Mouse (Mus musculus) hindbrain, embryonic 10.5 days (tissue): ENCODE data around the gene Rnf19b. TPM values are rescaled to one million over a fixed set of nuclear protein-coding genes. Genes with fewer than 3 reads are reported as not detected.

Source experiments
- DNase-seq: peaks from one replicate; pipeline ENCODE4 v3.0.0-alpha.2; 2017; ENCODE audit warnings: low spot score
- H3K27ac ChIP-seq: fragments of 300-500 bp; sonication (generic); 2 replicates; pipeline ENCODE4 v1.5.1; 2016; ENCODE audit warnings: mild to moderate bottlenecking, moderate library complexity
- H3K27me3 ChIP-seq: fragments of 300-500 bp; sonication (generic); 2 replicates; pipeline ENCODE4 v1.6.1; 2016; ENCODE audit warnings: mild to moderate bottlenecking; ENCODE audit not compliant: poor library complexity, insufficient read depth, severe bottlenecking
- H3K36me3 ChIP-seq: fragments of 300-500 bp; sonication (generic); 2 replicates; pipeline ENCODE4 v1.6.1; 2016; ENCODE audit warnings: mild to moderate bottlenecking, moderate library complexity
- H3K4me1 ChIP-seq: fragments of 300-500 bp; sonication (generic); replicated peaks from 2 replicates; pipeline ENCODE4 v1.6.1; 2016; ENCODE audit warnings: mild to moderate bottlenecking
- H3K4me3 ChIP-seq: fragments of 300-500 bp; sonication (generic); 2 replicates; pipeline ENCODE4 v1.5.1; 2016; ENCODE audit warnings: mild to moderate bottlenecking, moderate library complexity
- H3K9me3 ChIP-seq: fragments of 300-500 bp; sonication (generic); 2 replicates; pipeline ENCODE4 v1.6.1; 2016; ENCODE audit warnings: mild to moderate bottlenecking, moderate library complexity
- WGBS: fragments of 180-500 bp; shearing (Covaris S2); methylation state at CpG from one replicate; pipeline ENCODE4 v1.1.7; 2016; 5-methylcytosine and 5-hydroxymethylcytosine counted together
- polyA plus RNA-seq: library from polyadenylated mRNA; unstranded; fragments of >200 nt; fragmentation: Nextera tagmentation; extraction: Ambion mirVana; gene quantifications from 2 replicates; pipeline ENCODE4 v1.2.1, GENCODE M21; 2016

Rnf19b gene
- polyA plus RNA-seq, 1 experiment from 2014 or later, result 9.9 TPM

DNA sequence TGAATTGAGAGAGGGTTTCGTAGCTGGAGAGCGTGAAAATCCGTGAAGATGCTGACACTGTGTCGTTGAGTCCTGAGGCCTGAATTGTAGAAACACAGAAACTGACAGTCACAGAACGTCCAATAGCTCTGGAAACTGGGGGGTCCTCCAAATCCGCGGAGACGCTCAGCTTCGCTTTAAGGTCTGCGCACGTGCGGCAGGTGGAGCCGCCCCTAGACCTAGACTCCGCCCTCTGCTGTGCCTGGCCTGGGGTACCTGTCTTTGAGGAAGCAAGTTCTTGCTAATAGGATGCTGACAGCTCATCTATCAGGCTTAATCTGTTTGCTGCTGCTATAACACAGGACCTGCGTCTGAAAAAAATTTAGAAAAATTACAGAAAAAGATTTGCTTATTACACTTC, 37.2 kb downstream of the Rnf19b start:
- Histone ChIP-seq H3K4me3 (no peak overlapping the region), H3K9me3 (0 out of 2 replicates have a peak, but pooled peaks cover 3% of the 10 kb centered on the region), H3K4me1 (peaks cover 4% of the 10 kb centered on the region; the same call in 1 of the 2 replicates), H3K36me3 (no peaks in the 10 kb centered on the region), H3K27ac (no peak overlapping the region), H3K27me3 (0 out of 2 replicates have a peak, but pooled peaks cover 5% of the 10 kb centered on the region)
- 32% methylated on average over 15 of the region's 15 CpGs for WGBS
- DNase-seq, result no peak

- H3K27ac ChIP-seq, result no peak overlapping the region
- no peaks in the 10 kb centered on the region for H3K36me3 ChIP-seq
- H3K4me1 ChIP-seq, result peaks cover 4% of the 10 kb centered on the region; the same call in 1 of the 2 replicates
- 0 out of 2 replicates have a peak, but pooled peaks cover 5% of the 10 kb centered on the region for H3K27me3 ChIP-seq
- H3K4me3 ChIP-seq, result no peak overlapping the region
- H3K9me3 ChIP-seq, result 0 out of 2 replicates have a peak, but pooled peaks cover 3% of the 10 kb centered on the region
- WGBS, result 72% methylated on average over 7 of the region's 7 CpGs
- DNase-seq, result no peak
Observed at GRCm38 (mm10) chr4:129097006-129097405, 38.9 kb downstream of the Rnf19b start.

DNA sequence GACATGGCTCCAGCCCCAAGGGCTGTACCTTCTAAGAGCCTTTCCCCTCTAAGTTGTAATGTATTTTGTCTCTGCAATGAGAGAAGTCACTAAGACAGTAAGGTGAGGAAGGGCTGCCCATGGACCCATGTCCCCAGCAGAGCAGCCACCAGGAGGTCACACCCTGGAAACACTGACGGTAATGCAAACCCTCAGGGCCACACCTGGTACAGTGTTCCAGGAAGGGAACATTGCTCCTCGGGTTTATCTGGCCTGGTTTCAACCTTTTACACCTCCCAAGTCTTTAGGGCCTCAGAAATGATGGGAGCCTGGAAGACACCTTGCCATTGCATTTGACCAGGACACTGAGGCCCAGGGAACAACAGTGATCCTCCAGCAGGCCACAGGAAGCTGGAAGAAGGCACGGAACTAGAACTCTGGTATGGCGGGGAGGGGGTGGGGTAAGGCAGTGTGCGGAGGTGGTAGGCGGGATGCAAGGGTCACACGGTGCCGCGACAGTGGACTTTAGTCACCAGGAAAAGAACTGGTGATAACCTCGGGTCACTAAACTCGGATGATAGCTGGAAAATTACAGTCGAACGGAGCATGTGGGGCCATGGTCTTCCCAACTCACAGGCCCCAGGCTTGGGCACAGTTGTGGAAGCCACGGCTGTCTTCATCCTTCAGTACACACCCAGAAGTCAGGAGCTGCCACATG, 44.2 kb downstream of the Rnf19b start:
- WGBS, result 84% methylated on average over 14 of the region's 14 CpGs
- Histone ChIP-seq H3K36me3 (no peaks in the 10 kb centered on the region), H3K4me3 (no peak overlapping the region), H3K27ac (no peak overlapping the region), H3K4me1 (peaks cover 18% of the 10 kb centered on the region), H3K27me3 (peaks cover 43% of the 10 kb centered on the region), H3K9me3 (0 out of 2 replicates have a peak, but pooled peaks cover 3% of the 10 kb centered on the region)
- DNase-seq, result no peak

GRCm38 (mm10) chr4:129105356-129105755, 47.3 kb downstream of the Rnf19b start, which contains the start of gene Tmem54:
Gene Tmem54 (plus strand): TSS chr4:129105548.
- H3K36me3 ChIP-seq, result no peaks in the 10 kb centered on the region
- H3K9me3 ChIP-seq, result no peaks in the 10 kb centered on the region
- 2% methylated on average over 40 of the region's 40 CpGs for WGBS
- H3K27ac ChIP-seq, result peak within 1 kb of the TSS; percentile 9; the same call in 1 of the 2 replicates
- H3K4me3 ChIP-seq, result peak within 1 kb of the TSS; percentile 42
- H3K4me1 ChIP-seq, result peaks cover 23% of the 10 kb centered on the region
- no peak for DNase-seq
- peaks cover 54% of the 10 kb centered on the region for H3K27me3 ChIP-seq

DNA sequence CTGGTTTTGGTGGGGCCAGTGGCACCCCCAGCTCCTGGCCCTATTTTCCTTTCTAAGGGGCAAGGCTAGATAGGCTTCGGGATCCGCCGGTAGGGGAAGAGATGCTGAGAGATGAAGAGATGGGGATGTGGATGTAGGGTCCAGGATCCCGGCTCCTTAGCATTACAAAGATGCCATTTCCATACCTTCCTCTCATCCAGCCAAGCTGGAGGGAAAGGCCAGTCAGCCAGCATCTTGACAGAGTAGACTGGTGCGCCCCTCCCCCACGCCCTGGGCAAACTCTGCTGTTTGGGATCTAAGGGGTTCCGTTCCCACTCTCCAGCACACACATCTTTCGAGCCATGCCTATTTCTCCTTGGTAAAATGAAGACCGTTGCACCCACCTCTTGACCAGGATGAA, 48.0 kb downstream of the Rnf19b start:
- H3K27ac ChIP-seq, result no peak overlapping the region
- H3K4me1 ChIP-seq, result peaks cover 29% of the 10 kb centered on the region
- H3K9me3 ChIP-seq, result no peaks in the 10 kb centered on the region
- H3K27me3 ChIP-seq, result peaks cover 54% of the 10 kb centered on the region
- no peaks in the 10 kb centered on the region for H3K36me3 ChIP-seq
- 16% methylated on average over 9 of the region's 9 CpGs for WGBS
- H3K4me3 ChIP-seq, result peak overlapping the region; percentile 42
- DNase-seq, result no peak

DNA sequence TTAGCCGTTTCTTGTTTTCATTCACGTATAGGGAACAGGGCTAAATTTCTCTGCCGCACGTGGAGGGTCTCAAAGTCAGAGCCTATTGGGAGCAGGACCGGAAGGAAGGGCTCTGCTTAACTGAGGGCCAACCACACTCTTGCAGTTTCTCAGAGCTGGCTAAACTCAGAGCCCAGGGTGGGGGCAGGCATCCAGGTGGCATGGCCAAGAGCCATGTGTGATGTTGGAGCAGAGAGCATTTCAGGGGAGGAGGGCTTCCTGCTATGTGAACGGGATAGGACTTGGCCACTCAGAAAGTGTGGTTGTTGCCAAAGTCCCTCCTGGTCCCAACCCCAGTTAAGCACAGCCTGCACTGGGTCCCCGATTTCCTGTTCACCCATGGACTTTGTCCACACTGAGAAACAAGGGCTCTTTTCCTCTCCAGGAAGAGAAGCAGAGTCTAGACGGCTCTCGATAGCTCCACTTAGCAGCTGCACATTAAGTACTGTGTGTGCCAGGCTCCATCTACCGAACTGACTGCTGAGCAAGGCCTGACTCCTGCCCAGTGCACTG, 49.4 kb downstream of the Rnf19b start:
- no peak for DNase-seq
- peaks cover 54% of the 10 kb centered on the region for H3K27me3 ChIP-seq
- H3K9me3 ChIP-seq, result no peaks in the 10 kb centered on the region
- no peaks in the 10 kb centered on the region for H3K36me3 ChIP-seq
- no peak overlapping the region for H3K27ac ChIP-seq
- peaks cover 38% of the 10 kb centered on the region for H3K4me1 ChIP-seq
- 81% methylated on average over 10 of the region's 10 CpGs for WGBS
- no peak overlapping the region for H3K4me3 ChIP-seq

DNA sequence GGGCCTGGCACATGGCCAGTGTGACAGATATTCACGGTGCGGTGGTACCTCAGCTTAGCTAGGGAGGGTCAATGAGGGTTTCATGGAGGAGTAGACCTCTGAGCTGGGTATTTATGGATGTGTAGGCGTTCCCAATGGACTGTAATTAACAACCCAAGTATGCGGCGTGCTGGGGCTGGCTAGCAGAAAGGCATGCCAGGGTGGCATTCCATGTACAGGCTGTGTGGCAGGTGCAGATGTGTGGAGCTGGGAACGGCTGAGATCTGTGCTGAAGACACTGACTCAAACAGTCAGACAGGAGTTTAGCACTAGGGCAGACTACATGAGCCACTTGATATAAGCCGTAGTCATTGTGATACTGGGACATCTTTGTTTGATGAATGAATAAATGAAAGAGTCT, 50.6 kb downstream of the Rnf19b start:
- WGBS, result 91% methylated on average over 7 of the region's 7 CpGs
- H3K36me3 ChIP-seq, result no peaks in the 10 kb centered on the region
- no peak overlapping the region for H3K4me3 ChIP-seq
- H3K9me3 ChIP-seq, result no peaks in the 10 kb centered on the region
- peaks cover 50% of the 10 kb centered on the region for H3K4me1 ChIP-seq
- H3K27ac ChIP-seq, result no peak overlapping the region
- DNase-seq, result no peak
- peaks cover 52% of the 10 kb centered on the region for H3K27me3 ChIP-seq

DNA sequence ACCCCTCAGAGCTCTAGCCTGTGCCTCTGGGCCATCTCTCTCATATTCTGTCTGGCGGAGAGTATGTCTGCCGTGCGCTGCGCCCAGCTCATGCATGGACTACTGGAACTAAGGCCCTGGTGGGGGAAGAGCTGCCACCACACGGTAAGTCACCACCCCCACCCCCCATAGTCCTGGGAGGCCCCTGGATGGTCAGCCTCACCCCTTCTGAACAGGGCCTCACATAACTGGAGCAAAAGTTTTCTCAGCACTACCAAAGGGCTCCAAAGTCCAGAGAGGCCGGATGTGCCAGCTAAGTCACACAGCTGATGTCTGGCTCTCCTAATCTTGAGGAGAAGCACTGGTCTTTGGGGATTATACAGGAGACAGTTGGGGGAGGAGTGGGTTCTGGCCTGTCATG, 52.7 kb downstream of the Rnf19b start:
- Histone ChIP-seq H3K9me3 (no peaks in the 10 kb centered on the region), H3K27me3 (peaks cover 50% of the 10 kb centered on the region), H3K4me3 (no peak overlapping the region), H3K4me1 (peaks cover 54% of the 10 kb centered on the region), H3K27ac (no peak overlapping the region), H3K36me3 (no peaks in the 10 kb centered on the region)
- no peak for DNase-seq
- WGBS, result 91% methylated on average over 6 of the region's 6 CpGs

DNA sequence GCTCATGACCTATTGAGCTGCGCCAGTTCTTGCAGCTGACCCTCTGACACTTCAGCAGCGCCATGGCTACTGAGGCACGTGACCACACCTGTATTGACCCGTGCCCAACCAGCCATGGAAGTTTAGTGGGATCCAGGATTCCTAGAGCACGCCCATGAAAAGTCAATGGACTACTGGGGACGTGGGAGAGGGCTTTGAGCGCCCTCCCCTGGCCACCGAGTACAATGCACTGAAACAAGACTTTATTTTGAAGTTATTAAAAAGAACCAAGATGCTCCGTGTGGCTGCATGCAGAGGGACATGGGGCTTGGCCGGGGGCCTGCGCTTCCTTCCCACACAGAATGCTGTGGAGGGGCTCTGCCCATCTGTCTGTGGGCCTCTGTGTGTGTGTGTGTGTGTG, 53.3 kb downstream of the Rnf19b start:
- H3K4me1 ChIP-seq, result peaks cover 49% of the 10 kb centered on the region
- peaks cover 45% of the 10 kb centered on the region for H3K27me3 ChIP-seq
- no peaks in the 10 kb centered on the region for H3K36me3 ChIP-seq
- no peak overlapping the region for H3K27ac ChIP-seq
- WGBS, result 59% methylated on average over 11 of the region's 11 CpGs
- H3K4me3 ChIP-seq, result no peak overlapping the region
- H3K9me3 ChIP-seq, result no peaks in the 10 kb centered on the region
- DNase-seq, result no peak

GRCm38 (mm10) chr4:129112231-129112630, 54.2 kb downstream of the Rnf19b start:
- H3K4me1 ChIP-seq, result peaks cover 45% of the 10 kb centered on the region
- H3K27ac ChIP-seq, result peak overlapping the region; percentile 8; the same call in 1 of the 2 replicates
- DNase-seq, result no peak
- H3K4me3 ChIP-seq, result no peak overlapping the region
- H3K27me3 ChIP-seq, result peaks cover 42% of the 10 kb centered on the region
- H3K36me3 ChIP-seq, result no peaks in the 10 kb centered on the region
- WGBS, result 74% methylated on average over 13 of the region's 13 CpGs
- no peaks in the 10 kb centered on the region for H3K9me3 ChIP-seq

GRCm38 (mm10) chr4:129113083-129113988, 55.3 kb downstream of the Rnf19b start:
- H3K9me3 ChIP-seq, result no peaks in the 10 kb centered on the region
- peak; percentile 89 for DNase-seq
- WGBS, result 34% methylated on average over 28 of the region's 28 CpGs
- H3K36me3 ChIP-seq, result no peaks in the 10 kb centered on the region
- H3K27me3 ChIP-seq, result peaks cover 34% of the 10 kb centered on the region
- peak overlapping the region; percentile 80 for H3K27ac ChIP-seq
- H3K4me3 ChIP-seq, result no peak overlapping the region
- peaks cover 45% of the 10 kb centered on the region for H3K4me1 ChIP-seq

- H3K4me1 ChIP-seq, result peaks cover 48% of the 10 kb centered on the region
- H3K4me3 ChIP-seq, result no peak overlapping the region
- H3K36me3 ChIP-seq, result no peaks in the 10 kb centered on the region
- no peak for DNase-seq
- H3K9me3 ChIP-seq, result no peaks in the 10 kb centered on the region
- WGBS, result 93% methylated on average over 8 of the region's 8 CpGs
- H3K27me3 ChIP-seq, result peaks cover 67% of the 10 kb centered on the region
- H3K27ac ChIP-seq, result no peak overlapping the region
Observed at GRCm38 (mm10) chr4:129116703-129117102, 58.6 kb downstream of the Rnf19b start.
